Mouse (Mus musculus) adrenal gland, adult 8-10 months (tissue): ENCODE results near the gene Caprin1. TPM values are rescaled to one million over a fixed set of nuclear protein-coding genes. Genes with fewer than 3 reads are reported as not detected.

Experiments used
- DNase-seq: peaks from one replicate; pipeline ENCODE4 v3.0.0; 2022
- total RNA-seq, 4 experiments: library from RNA; stranded (reverse); gene quantifications; 2 replicates each; pipeline ENCODE4 v1.2.4; 2022

Caprin1 gene
- total RNA-seq: 100 to 1,000 TPM; 345 to 413 (median 410) TPM

GRCm38 (mm10) chr2:103797491-103798009 lies at the start of gene Caprin1:
Gene Caprin1 (minus strand): TSS chr2:103797649.
- DNase-seq: peak; percentile 91

DNA sequence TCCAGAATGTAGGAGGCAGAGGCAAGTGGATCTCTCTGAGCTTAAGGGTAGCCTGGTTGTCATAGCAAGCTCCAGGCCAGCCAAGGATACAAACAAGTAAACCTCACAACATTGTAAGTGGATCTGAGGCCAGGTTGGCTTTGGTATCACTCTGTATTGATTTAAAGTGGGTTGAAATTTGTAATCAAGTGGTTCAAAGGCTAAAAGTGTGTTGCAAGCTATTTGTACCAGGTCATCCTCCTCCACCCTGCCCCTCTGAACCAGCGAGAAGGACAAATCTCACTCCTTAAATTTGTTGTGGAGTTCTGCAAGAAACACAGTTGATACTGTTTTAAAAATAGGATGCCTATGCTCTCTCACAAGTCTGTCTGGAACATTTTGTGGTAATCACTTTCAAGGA lies 49.4 kb upstream of the Caprin1 start:
- DNase-seq: no peak

- DNase-seq: no peak
These were observed 48.8 kb upstream of the Caprin1 start for GRCm38 (mm10) chr2:103846271-103846670.

DNA sequence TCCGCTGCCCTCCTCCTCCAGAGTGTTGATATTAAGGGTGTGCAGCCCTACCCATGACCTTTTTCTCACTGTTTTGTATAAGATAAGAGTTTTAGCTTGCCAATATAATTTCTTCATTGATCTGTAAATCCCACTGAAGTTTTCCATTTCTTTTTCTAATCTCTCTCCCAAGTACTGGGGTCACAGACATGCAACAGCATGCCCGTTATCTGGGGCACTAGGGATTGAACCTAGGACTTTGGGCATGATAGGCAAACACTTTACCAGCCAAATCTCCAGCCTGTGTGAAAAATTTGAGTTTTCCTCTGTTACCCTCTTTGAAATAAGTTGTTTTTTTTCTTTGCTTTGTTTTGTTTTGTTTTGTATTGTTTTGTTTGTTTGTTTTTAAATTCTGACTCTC lies 46.6 kb upstream of the Caprin1 start:
- no peak for DNase-seq

DNA sequence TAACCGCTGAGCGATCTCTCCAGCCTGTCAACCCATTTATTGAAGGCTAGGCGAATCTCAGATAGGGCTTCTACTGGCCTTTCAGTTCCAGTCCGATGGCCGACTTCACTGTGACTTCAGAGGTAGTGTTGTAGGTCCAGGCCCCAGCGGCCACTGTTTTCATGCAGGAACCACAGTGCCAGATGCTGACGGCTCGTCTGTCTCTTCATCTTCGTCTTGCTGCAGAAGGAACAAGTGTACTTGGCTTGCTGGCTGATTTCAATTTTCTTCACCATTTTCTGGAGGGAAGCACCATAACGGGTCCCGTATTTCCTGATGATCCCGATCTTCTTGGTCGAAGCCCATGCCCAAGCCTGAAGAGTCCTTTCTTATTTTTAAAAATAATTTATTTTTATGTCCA lies 45.9 kb upstream of the Caprin1 start:
- no peak for DNase-seq

GRCm38 (mm10) chr2:103842299-103842698 lies 44.9 kb upstream of the Caprin1 start:
- no peak for DNase-seq

DNA sequence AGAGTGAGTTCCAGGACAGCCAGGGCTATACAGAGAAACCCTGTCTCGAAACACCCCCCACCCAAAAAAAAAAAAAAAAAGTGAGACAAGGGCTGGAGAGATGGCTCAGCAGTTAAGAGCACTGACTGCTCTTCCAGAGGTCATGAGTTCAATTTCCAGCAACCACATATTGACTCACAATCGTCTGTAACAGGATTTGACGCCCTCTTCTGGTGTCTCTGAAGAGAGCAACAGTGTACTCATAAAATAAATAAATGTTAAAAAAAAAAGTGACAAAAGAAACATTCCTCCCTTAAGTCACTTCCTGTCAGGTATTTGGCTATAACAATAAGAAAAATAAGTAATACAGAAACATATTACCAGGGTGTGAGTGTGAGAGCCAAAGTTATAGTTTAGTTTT lies 41.0 kb upstream of the Caprin1 start:
- no peak for DNase-seq

DNA sequence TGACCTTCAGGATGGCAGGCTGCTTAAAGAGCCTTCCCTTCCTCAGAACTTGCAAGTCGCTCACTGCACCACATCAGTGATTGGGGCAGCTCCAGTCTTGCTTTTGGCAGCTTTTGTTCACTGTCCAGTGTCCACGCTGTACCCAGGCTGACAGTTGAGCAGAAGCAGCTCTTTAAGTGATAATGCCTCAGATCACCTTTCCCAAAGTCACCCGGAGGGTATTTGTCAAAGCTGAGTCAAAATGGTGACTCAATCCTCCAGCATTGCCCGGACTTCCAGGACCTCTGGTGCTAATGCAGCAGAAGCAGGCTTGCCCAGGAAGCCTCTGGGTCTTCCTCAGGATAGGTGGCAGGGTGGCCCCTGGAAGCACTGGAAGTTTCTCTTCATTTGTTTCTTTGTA lies 39.7 kb upstream of the Caprin1 start:
- peak; percentile 65 for DNase-seq

DNA sequence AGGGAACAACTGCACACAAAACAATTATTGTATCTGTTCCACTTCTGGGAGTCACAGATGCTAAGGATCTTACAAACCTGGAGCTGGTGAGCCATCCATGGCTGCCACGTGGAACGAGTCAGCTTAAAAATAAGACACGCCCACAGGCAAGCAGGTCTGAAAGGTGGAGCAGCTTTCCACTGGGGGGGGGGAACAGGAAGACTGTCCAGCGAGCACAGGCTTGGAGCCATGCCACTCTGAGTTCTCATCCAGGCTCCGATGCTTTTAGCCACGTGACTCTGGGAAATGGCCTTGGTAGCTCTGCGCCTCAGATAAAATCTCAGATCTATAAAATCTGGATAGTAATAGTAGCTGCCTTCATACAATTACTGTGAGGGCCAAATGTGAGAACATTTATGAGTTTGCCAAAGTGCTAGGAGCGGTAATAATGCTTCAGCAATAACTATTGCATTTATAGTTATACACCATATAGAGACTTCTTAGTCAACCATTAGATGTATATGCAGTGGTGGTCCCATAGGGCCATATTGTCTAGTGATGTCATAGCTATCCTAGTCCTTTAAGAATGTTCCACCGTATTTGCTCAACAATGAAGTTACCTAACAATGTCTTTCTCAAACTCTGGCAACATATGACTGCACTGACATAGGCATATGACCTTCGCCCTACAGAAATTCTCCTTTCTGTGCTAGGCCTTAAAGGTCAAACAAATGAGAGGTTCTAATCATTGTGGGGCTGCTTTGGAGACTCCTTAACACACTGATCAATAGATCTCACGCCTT lies 38.4 kb upstream of the Caprin1 start:
- no peak for DNase-seq

- DNase-seq: no peak
These were observed 36.5 kb upstream of the Caprin1 start for GRCm38 (mm10) chr2:103833816-103834445.

DNA sequence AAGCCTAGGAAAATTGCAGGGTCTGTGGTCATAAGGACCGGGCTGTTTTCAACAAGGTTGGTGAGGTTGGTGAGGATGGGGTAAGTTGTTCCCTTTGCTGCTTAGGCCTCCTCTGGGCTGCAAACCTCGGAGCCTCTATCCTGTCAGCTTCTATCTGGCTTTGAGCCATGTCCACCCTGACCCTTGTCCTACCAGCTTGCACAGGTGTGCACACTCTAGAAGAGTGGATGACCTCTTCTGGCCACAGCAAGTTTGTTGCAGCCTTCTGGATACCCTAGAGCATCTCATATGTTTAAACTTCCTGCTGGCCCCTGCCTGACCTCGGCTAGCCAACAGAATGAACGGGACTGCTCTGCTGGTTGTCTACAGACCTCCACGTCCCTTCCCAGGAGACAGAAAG lies 35.5 kb upstream of the Caprin1 start:
- DNase-seq: no peak

DNA sequence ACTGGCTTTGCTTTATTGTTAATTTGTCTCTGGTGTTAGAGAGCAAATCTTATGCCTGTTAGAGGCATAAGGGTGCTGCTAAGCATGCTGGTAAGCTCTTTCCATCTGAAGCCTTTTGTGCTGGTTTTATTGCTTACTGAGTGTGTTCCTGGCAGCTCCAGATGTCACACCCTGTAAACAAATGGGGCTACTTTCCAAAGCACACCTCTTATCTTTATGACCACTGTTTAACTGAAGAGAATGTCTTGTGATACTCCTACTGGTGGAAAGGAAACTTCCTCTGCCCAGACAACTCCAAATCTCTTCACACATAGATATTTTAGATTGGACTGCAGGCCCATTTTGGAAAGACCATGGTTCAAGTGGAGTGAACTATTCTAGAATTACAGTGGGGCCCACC lies 31.5 kb upstream of the Caprin1 start:
- no peak for DNase-seq

- DNase-seq: no peak
These were observed 27.5 kb upstream of the Caprin1 start for GRCm38 (mm10) chr2:103824916-103825315.

- DNase-seq: no peak
These were observed 25.1 kb upstream of the Caprin1 start for GRCm38 (mm10) chr2:103822560-103822959.

DNA sequence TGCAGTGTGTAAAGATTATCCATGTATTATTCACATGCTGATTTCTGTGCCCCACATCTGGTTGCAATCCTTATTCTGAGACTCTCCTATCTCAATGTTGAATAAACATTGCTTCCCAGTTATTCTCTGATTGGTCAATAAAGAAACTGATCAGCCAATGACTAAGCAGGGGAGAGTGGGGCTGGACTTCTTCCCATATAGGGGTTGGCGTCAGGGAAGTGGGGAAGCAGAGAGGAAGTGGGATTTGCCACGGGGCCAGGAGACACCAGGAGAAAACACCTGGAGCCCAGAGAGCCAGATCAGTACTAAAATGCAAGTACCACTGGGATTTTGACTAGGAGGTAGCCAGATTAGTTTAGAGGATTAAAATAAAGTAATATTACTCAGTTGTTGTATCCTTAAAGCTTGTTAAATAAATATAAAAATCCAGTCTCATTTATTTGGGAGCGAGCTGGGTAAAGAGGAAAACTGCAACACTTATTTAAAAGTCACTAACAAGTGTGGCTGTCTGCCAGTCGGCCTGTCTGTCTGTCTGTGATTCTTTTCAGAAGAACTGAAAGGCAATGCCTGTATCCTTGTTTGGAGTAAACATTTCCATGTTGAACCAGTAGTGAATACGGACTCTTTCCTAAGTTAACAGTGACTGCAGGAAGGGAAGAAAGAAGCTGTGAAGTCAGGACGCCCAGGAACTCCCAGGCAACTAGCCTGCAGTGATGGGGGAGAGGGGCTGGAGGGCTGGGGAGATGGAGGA lies 19.9 kb upstream of the Caprin1 start:
- no peak for DNase-seq

GRCm38 (mm10) chr2:103815976-103816375 lies 18.5 kb upstream of the Caprin1 start:
- no peak for DNase-seq

DNA sequence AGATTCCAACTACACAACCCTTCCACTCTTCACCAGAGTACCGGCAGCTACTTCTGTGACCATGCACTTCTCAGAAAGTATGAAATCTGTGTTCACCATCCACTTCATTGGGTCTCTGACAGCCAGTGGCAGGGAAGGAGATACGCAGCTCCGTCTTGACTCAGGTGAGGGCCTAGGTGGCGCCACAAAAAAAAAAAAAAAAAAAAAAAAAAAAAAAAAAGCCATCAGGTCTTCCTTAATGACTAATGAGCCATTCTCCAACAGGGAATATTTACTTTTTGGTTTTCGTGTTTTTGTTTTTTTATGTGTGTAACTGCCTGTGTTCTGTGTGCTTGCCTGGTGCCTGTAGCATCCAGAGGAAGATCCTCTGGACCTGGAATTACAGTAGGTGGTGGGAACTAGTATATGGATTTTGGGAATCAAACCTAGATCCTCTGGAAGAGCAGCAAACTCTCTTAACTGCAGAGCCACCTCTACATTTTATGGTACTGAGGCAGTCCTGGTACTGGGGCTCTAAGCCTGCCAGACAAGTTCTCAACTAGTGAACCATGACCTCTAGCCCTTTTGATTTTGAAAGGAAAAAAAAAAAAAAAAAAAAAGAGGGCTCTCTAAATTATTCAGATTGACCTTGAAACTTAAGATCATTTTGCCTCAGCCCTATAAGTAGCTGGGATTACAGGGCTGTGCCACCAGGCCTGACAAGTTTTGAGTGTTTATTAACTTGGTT lies 14.2 kb upstream of the Caprin1 start:
- DNase-seq: no peak

DNA sequence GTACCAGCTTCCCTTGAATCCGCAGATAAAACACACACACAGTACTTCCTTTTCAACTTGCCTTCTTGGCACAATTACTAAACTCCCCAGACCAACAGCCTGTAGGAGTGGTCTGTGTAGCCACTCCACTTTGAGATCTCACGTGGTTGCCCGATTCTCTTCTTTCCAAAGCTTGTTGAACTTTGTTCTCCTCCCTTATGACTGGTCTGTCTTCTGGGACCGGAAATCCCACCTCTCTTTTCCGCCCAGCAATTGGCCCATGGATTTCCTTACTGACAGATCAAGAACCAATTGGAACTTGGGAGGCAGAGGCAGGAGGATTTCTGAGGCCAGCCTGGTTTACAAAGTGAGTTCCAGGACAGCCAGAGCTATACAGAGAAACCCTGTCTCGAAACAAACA lies 13.0 kb upstream of the Caprin1 start:
- no peak for DNase-seq

- DNase-seq: no peak
These were observed 11.0 kb upstream of the Caprin1 start for GRCm38 (mm10) chr2:103808466-103808865.

DNA sequence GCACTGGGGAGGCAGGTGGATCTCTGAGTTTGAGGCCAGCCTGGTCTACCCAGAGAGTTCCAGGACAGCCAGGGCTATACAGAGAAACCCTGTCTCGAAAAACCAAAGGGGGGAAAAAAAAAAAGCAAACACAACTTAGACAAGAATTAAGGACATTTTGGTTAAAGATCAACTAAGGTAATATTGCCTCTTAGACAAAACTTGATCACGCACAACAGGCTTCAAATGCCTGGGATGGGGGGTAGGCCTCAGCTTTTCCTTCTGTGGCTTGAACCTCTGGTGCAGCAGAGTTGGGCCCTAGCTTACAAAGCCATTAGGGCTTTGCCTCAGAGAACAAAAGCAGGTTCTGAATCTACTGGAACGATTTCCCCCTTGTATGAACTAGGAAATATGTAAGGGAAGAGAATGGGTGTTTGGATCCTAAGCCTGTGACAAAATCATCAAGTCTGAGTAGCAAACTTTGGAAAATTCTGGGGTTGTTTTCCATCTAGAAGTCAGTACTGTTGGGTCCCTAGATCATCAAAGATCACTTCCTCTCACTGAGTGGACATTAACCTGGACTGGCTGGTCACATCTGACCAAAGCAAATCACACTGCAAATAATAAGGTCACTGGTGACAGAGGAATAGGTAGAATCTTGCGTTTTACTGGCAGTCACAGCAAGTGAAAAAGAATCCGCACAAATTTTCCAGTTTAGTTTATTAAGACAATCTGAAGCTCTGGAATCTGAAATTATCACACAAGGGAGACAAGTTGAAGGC lies 6.5 kb upstream of the Caprin1 start:
- no peak for DNase-seq

GRCm38 (mm10) chr2:103802422-103802821 lies 5.0 kb upstream of the Caprin1 start:
- no peak for DNase-seq
